In the genomic region with DNA sequence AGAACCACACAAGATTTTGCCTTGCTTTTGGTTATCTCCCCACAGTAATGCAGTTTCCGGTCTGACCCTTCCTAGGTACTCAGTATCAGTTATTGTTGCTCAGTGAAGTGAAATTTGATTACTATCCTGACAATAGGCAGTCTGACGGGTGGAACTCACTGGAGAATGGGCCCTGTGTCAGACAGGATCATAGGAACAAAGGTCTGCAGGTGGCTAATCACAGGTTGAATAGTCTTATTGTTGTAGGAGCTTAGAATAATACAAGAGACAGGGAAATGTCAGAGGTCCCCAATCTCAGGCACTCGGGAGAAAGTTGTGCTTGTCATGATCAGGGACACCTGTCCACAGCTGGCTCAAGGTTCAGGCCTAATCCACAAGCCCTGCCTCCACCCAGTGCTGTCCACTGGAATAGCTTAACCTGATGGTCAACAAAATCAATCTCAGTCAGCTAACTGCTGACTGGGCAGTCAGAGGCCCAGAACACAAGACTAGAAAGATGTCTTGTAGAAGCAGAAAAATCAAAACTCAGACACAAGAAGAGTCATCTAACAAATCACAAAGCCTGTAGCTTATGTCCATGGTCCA, we compare ENCODE assay signal across 26 mouse cellular contexts. TPM values are rescaled to one million over a fixed set of nuclear protein-coding genes. Genes with fewer than 3 reads are reported as not detected.
A peak's percentile ranks its signal among the peaks of the same experiment; 100 is the strongest.
DNase-seq lines count a peak whose midpoint lies in the region; ATAC-seq and TF ChIP-seq lines count a peak whose summit lies in the region.
"Had no signal": no experiment of that assay in that cellular context is flagged by ENCODE, and none has a peak within 500 bp of the region (broad histone marks: within the 10 kb centered on the region; RNA-seq: fewer than 3 reads in every experiment).

No protein-coding gene starts in this region.

- no peak overlapping the region; the same call in 1 of the 2 replicates for H3K27ac ChIP-seq in intestine, embryonic 16.5 days (ENCODE audit: low read length)
- H3K27ac ChIP-seq in intestine, embryonic 15.5 days: no peak overlapping the region
- 0 out of 2 replicates have a peak overlapping the region, but pooled peaks have one; percentile 23 for H3K27ac ChIP-seq in neural tube, embryonic 13.5 days (replicated peaks)
- no peak overlapping the region for H3K27ac ChIP-seq in neural tube, embryonic 15.5 days (replicated peaks)
- peak overlapping the region; percentile 64 for H3K27ac ChIP-seq in small intestine, adult 2 months (ENCODE audit: insufficient read depth, low read depth, low read length)
- H3K27ac ChIP-seq: heart, embryonic 13.5 days; hindbrain, embryonic 13.5 days; kidney, postnatal 0 days; limb, embryonic 13.5 days; liver, embryonic 14.5 days; lung, embryonic 15.5 days; midbrain, embryonic 15.5 days; neural tube, embryonic 12.5 days had no signal

- no peak for TF ChIP-seq POLR2A in small intestine, adult 2 months (IDR thresholded peaks at IDR 0.05; ENCODE audit: low read depth, low read length)

- no peak overlapping the region for H3K9ac ChIP-seq in intestine, embryonic 16.5 days (ENCODE audit: low read depth, low read length)
- H3K9ac ChIP-seq in intestine, embryonic 15.5 days: no peak overlapping the region
- H3K9ac ChIP-seq in neural tube, embryonic 13.5 days: no peak overlapping the region
- no peak overlapping the region for H3K9ac ChIP-seq in neural tube, embryonic 15.5 days (replicated peaks)
- H3K9ac ChIP-seq: forebrain, postnatal 0 days; heart, embryonic 13.5 days; hindbrain, embryonic 13.5 days; limb, embryonic 13.5 days; liver, embryonic 14.5 days; lung, embryonic 15.5 days; midbrain, embryonic 15.5 days; neural tube, embryonic 12.5 days had no signal

- H3K9me3 ChIP-seq in intestine, embryonic 16.5 days (ENCODE audit: control insufficient read depth, low read length): no peaks in the 10 kb centered on the region
- H3K9me3 ChIP-seq in intestine, embryonic 15.5 days: no peaks in the 10 kb centered on the region
- H3K9me3 ChIP-seq in neural tube, embryonic 13.5 days: no peaks in the 10 kb centered on the region
- H3K9me3 ChIP-seq in neural tube, embryonic 15.5 days (replicated peaks): no peaks in the 10 kb centered on the region
- H3K9me3 ChIP-seq: heart, embryonic 13.5 days; hindbrain, embryonic 13.5 days; limb, embryonic 13.5 days; lung, embryonic 15.5 days; midbrain, embryonic 15.5 days; neural tube, embryonic 12.5 days had no signal

- peaks cover 5% of the 10 kb centered on the region for H3K36me3 ChIP-seq in intestine, embryonic 16.5 days (ENCODE audit: control insufficient read depth, insufficient read depth, low read length)
- H3K36me3 ChIP-seq in intestine, embryonic 15.5 days: peaks cover 6% of the 10 kb centered on the region
- peaks cover 34% of the 10 kb centered on the region for H3K36me3 ChIP-seq in neural tube, embryonic 13.5 days
- H3K36me3 ChIP-seq in neural tube, embryonic 15.5 days: peaks cover 16% of the 10 kb centered on the region
- peaks cover 46% of the 10 kb centered on the region for H3K36me3 ChIP-seq in small intestine, adult 2 months (ENCODE audit: control insufficient read depth, insufficient read depth, low read length)
- H3K36me3 ChIP-seq: lung, embryonic 15.5 days; midbrain, embryonic 15.5 days had no signal

- TF ChIP-seq CTCF in small intestine, adult 2 months (IDR thresholded peaks at IDR 0.05; ENCODE audit: extremely low read depth, insufficient read length, insufficient replicate concordance, low read depth, low read length): no peak

- no peak overlapping the region for H3K4me3 ChIP-seq in intestine, embryonic 16.5 days (ENCODE audit: low read length)
- H3K4me3 ChIP-seq in intestine, embryonic 15.5 days (replicated peaks): no peak overlapping the region
- H3K4me3 ChIP-seq in neural tube, embryonic 13.5 days: no peak overlapping the region
- no peak overlapping the region for H3K4me3 ChIP-seq in neural tube, embryonic 15.5 days (replicated peaks)
- no peak overlapping the region for H3K4me3 ChIP-seq in small intestine, adult 2 months (ENCODE audit: low read depth, low read length)
- H3K4me3 ChIP-seq: heart, embryonic 13.5 days; hindbrain, embryonic 13.5 days; limb, embryonic 13.5 days; lung, embryonic 15.5 days; midbrain, embryonic 15.5 days; neural tube, embryonic 12.5 days had no signal

- H3K27me3 ChIP-seq in intestine, embryonic 16.5 days (replicated peaks; ENCODE audit: control insufficient read depth, insufficient read depth, low read length): no peaks in the 10 kb centered on the region
- no peaks in the 10 kb centered on the region for H3K27me3 ChIP-seq in intestine, embryonic 15.5 days (replicated peaks)
- H3K27me3 ChIP-seq in neural tube, embryonic 13.5 days: no peaks in the 10 kb centered on the region
- no peaks in the 10 kb centered on the region for H3K27me3 ChIP-seq in neural tube, embryonic 15.5 days (replicated peaks)
- no peaks in the 10 kb centered on the region for H3K27me3 ChIP-seq in small intestine, adult 2 months (ENCODE audit: control insufficient read depth, insufficient read depth, low read length)
- H3K27me3 ChIP-seq: heart, embryonic 13.5 days; hindbrain, embryonic 13.5 days; limb, embryonic 13.5 days; lung, embryonic 15.5 days; midbrain, embryonic 15.5 days; neural tube, embryonic 12.5 days; Patski had no signal

- DNase-seq in ZHBTc4 (ENCODE audit: low read depth, low spot score): peak; percentile 90
- DNase-seq in adrenal gland, adult (ENCODE audit: inconsistent age in 2 of 2, low spot score in 1 of 2): no peak
- DNase-seq: adrenal gland, postnatal 10 days; cerebellum, adult 2 months; cerebellum, postnatal 36 days; forebrain, postnatal 0 days; gastrocnemius, postnatal 14 days; heart, adult 18-20 months; heart, postnatal 36 days; lung, postnatal 36 days had no signal

- H3K4me1 ChIP-seq in intestine, embryonic 16.5 days (ENCODE audit: control insufficient read depth, insufficient read depth, low read length): peaks cover 6% of the 10 kb centered on the region; the same call in 1 of the 2 replicates
- H3K4me1 ChIP-seq in intestine, embryonic 15.5 days (replicated peaks): no peaks in the 10 kb centered on the region; the same call in 1 of the 2 replicates
- peaks cover 7% of the 10 kb centered on the region; the same call in 1 of the 2 replicates for H3K4me1 ChIP-seq in neural tube, embryonic 13.5 days (replicated peaks)
- 0 out of 2 replicates have a peak, but pooled peaks cover 3% of the 10 kb centered on the region for H3K4me1 ChIP-seq in neural tube, embryonic 15.5 days
- H3K4me1 ChIP-seq in small intestine, adult 2 months (ENCODE audit: control insufficient read depth, insufficient read depth, insufficient read length, low read length): peaks cover 9% of the 10 kb centered on the region
- H3K4me1 ChIP-seq: heart, embryonic 13.5 days; hindbrain, embryonic 13.5 days; limb, embryonic 13.5 days; lung, embryonic 15.5 days; midbrain, embryonic 15.5 days; neural tube, embryonic 12.5 days had no signal

- 0 out of 2 replicates have a peak, but pooled peaks have one; percentile 31 for ATAC-seq in intestine, embryonic 16.5 days
- ATAC-seq in intestine, embryonic 15.5 days: no peak
- no peak for ATAC-seq in neural tube, embryonic 13.5 days (ENCODE audit: low read depth)
- no peak for ATAC-seq in neural tube, embryonic 15.5 days (ENCODE audit: low FRiP score)
- no peak for ATAC-seq in CD4-positive, CD25-positive, alpha-beta regulatory T cell, adult 4 months
- ATAC-seq: activated CD4-positive, CD25-positive, alpha-beta regulatory T cell, adult 4 months; forebrain, postnatal 0 days; midbrain, embryonic 15.5 days; Patski had no signal

- 50% methylated on average over 3 of the region's 3 CpGs for WGBS in intestine, embryonic 16.5 days
- 49% methylated on average over 3 of the region's 3 CpGs for WGBS in intestine, embryonic 15.5 days
- 19% methylated on average over 3 of the region's 3 CpGs for WGBS in neural tube, embryonic 13.5 days
- 10% methylated on average over 3 of the region's 3 CpGs for WGBS in neural tube, embryonic 15.5 days
- 27% methylated on average over 3 of the region's 3 CpGs for WGBS in small intestine, adult 2 months

- H3K4me2 ChIP-seq in intestine, embryonic 16.5 days (ENCODE audit: low read depth, low read length): no peak overlapping the region
- H3K4me2 ChIP-seq in intestine, embryonic 15.5 days (replicated peaks): no peak overlapping the region
- H3K4me2 ChIP-seq in neural tube, embryonic 13.5 days: no peak overlapping the region
- H3K4me2 ChIP-seq in neural tube, embryonic 15.5 days: no peak overlapping the region
- H3K4me2 ChIP-seq: heart, embryonic 13.5 days; hindbrain, embryonic 13.5 days; limb, embryonic 13.5 days; lung, embryonic 15.5 days; midbrain, embryonic 15.5 days; neural tube, embryonic 12.5 days had no signal

RNA-seq across cellular contexts. Expression of a gene that starts 23.3 kb away (rescaled TPM):
- 143 and 158 TPM in 2 replicates for polyA plus RNA-seq in intestine, embryonic 16.5 days (2015; fragmentation: Nextera tagmentation; extraction: Ambion mirVana)
- 89.4 and 100 TPM in 2 replicates for polyA plus RNA-seq in intestine, embryonic 15.5 days (2015; fragmentation: Nextera tagmentation; extraction: Ambion mirVana)
- 15.4 and 15.8 TPM in 2 replicates for polyA plus RNA-seq in neural tube, embryonic 13.5 days (2015; fragmentation: Nextera tagmentation; extraction: Ambion mirVana)
- 15.9 and 21.7 TPM in 2 replicates for polyA plus RNA-seq in neural tube, embryonic 15.5 days (2015; fragmentation: Nextera tagmentation; extraction: Ambion mirVana)
- polyA plus RNA-seq in small intestine, adult 2 months (2012; rRNA removed): 73.0 and 85.3 TPM in 2 replicates
- 10 to 100 TPM; 10.7 to 16.9 TPM for polyA plus RNA-seq in CD4-positive, CD25-positive, alpha-beta regulatory T cell, adult 4 months (2017; shearing (Covaris generic))

RNA-seq across cellular contexts. Expression of a gene that starts 41.7 kb away (rescaled TPM):
- 0.77 and 1.3 TPM in 2 replicates for polyA plus RNA-seq in intestine, embryonic 16.5 days (2015; fragmentation: Nextera tagmentation; extraction: Ambion mirVana)
- 0.72 and 1.2 TPM in 2 replicates for polyA plus RNA-seq in intestine, embryonic 15.5 days (2015; fragmentation: Nextera tagmentation; extraction: Ambion mirVana)
- 0.50 and 0.90 TPM in 2 replicates for polyA plus RNA-seq in neural tube, embryonic 13.5 days (2015; fragmentation: Nextera tagmentation; extraction: Ambion mirVana)
- 1.0 and 1.9 TPM in 2 replicates for polyA plus RNA-seq in neural tube, embryonic 15.5 days (2015; fragmentation: Nextera tagmentation; extraction: Ambion mirVana)
- 0.47 and 0.51 TPM in 2 replicates for polyA plus RNA-seq in small intestine, adult 2 months (2012; rRNA removed)
- not detected for polyA plus RNA-seq in CD4-positive, CD25-positive, alpha-beta regulatory T cell, adult 4 months (2017; shearing (Covaris generic))
- polyA plus RNA-seq: activated CD4-positive, CD25-positive, alpha-beta regulatory T cell, adult 4 months had no signal

RNA-seq across cellular contexts. Expression of a gene that starts 51.3 kb away (rescaled TPM):
- 4.0 and 4.2 TPM in 2 replicates for polyA plus RNA-seq in intestine, embryonic 16.5 days (2015; fragmentation: Nextera tagmentation; extraction: Ambion mirVana)
- polyA plus RNA-seq in intestine, embryonic 15.5 days (2015; fragmentation: Nextera tagmentation; extraction: Ambion mirVana): 4.6 TPM in 2 replicates
- 69.9 and 79.2 TPM in 2 replicates for polyA plus RNA-seq in neural tube, embryonic 13.5 days (2015; fragmentation: Nextera tagmentation; extraction: Ambion mirVana)
- polyA plus RNA-seq in neural tube, embryonic 15.5 days (2015; fragmentation: Nextera tagmentation; extraction: Ambion mirVana): 80.2 and 94.7 TPM in 2 replicates
- polyA plus RNA-seq in small intestine, adult 2 months (2012; rRNA removed): 4.7 and 7.0 TPM in 2 replicates
- 10 to 100 TPM; 15.7 to 28.5 TPM for polyA plus RNA-seq in CD4-positive, CD25-positive, alpha-beta regulatory T cell, adult 4 months (2017; shearing (Covaris generic))

RNA-seq across cellular contexts. Expression of a gene that starts 51.6 kb away (rescaled TPM):
- 25.8 and 29.8 TPM in 2 replicates for polyA plus RNA-seq in intestine, embryonic 16.5 days (2015; fragmentation: Nextera tagmentation; extraction: Ambion mirVana)
- polyA plus RNA-seq in intestine, embryonic 15.5 days (2015; fragmentation: Nextera tagmentation; extraction: Ambion mirVana): 20.2 and 20.7 TPM in 2 replicates
- 28.3 and 29.8 TPM in 2 replicates for polyA plus RNA-seq in neural tube, embryonic 13.5 days (2015; fragmentation: Nextera tagmentation; extraction: Ambion mirVana)
- polyA plus RNA-seq in neural tube, embryonic 15.5 days (2015; fragmentation: Nextera tagmentation; extraction: Ambion mirVana): 24.0 and 29.4 TPM in 2 replicates
- polyA plus RNA-seq in small intestine, adult 2 months (2012; rRNA removed): 9.1 and 18.8 TPM in 2 replicates
- 10 to 100 TPM; 16.1 to 17.6 TPM for polyA plus RNA-seq in CD4-positive, CD25-positive, alpha-beta regulatory T cell, adult 4 months (2017; shearing (Covaris generic))

Comparison
In these comparisons a context has a peak if more than half of its experiments do, and no peak if none do; other contexts are left out.
1. H3K27ac ChIP-seq: peak in neural tube, embryonic 13.5 days (single experiment) and small intestine, adult 2 months (single experiment); none in intestine, embryonic 16.5 days (single experiment), intestine, embryonic 15.5 days (single experiment) and neural tube, embryonic 15.5 days (single experiment).